Mouse (Mus musculus) lung, postnatal 0 days (tissue): ENCODE data around the gene Nt5dc3.

Source experiments
- CTCF ChIP-seq: IDR thresholded peaks from 2 replicates; pipeline ENCODE4 v1.5.1; 2016; ENCODE audit warnings: antibody characterized with exemption, mild to moderate bottlenecking
- EP300 ChIP-seq: IDR thresholded peaks from 2 replicates; pipeline ENCODE4 v1.6.1; 2016; ENCODE audit warnings: antibody characterized with exemption, mild to moderate bottlenecking, control low read depth

GRCm38 (mm10) chr10:86815133-86815532, 36.3 kb downstream of the Nt5dc3 start:
- no peak for TF ChIP-seq CTCF
- no peak for TF ChIP-seq EP300
